Mouse (Mus musculus): ENCODE data around the gene Pomgnt1. TPM values are rescaled to one million over a fixed set of nuclear protein-coding genes. Genes with fewer than 3 reads are reported as not detected.
A peak's percentile ranks its signal among the peaks of the same experiment; 100 is the strongest.

Pomgnt1 gene
- polyA plus RNA-seq, 3 experiments from 2014 or later = 7.5 to 11.5 (median 7.7) TPM

DNA sequence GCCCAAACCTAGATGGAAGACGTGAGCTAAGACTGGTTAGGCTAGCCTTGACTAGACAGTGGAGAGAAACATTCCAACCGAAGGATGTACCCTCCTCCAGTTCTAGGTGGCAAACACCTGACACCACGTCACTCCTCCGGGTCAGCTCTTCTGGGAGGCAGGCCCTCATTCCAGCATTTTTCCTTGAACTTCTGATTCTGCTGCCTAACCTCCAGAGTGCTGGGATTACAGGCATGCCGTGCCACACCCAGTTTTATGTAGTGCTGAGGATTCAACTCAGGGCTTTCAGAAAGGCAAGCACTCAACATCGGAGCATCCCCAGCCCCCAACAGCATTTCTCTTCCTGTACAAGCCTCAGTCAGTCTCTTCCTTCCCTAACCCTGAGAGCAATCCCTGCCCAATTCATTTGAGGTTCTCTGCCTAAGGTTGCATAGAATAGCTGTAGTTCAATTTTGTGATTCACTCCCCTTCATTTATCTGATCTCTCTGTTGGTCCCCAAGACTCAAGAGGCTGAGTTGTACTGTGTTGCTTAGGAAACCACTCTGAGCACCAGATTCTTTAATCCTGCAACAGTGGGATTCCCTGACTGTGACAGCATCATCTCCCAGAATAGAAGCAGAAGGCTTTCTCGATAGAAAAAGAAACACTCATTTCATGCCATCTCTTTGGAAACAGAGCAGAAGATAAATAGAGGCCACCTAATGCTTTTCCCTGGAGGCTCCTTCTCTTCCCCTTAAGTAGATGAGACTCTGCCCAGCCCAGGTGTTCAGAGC lies 17.3 kb downstream of the Pomgnt1 start:
- no peak for ATAC-seq

DNA sequence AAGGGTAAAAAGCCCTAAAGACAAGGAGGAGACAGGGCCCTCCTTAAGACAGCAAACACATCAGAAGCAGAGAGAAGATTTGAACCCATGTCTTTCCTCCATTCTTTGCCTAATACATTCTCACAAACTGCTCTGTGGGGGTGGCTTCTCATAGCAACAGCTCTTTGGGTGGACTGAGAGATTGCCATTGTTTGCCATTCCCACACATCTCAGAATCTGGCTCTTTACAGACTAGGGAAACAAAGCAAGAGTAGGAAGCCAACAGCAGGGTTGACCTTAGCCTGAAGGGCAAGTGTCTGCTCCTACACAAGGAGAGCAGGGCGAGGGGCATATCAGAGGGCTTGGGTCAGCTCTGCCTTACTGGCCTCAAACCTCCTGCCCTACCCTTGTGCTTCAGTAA lies 18.1 kb downstream of the Pomgnt1 start:
- ATAC-seq = no peak

DNA sequence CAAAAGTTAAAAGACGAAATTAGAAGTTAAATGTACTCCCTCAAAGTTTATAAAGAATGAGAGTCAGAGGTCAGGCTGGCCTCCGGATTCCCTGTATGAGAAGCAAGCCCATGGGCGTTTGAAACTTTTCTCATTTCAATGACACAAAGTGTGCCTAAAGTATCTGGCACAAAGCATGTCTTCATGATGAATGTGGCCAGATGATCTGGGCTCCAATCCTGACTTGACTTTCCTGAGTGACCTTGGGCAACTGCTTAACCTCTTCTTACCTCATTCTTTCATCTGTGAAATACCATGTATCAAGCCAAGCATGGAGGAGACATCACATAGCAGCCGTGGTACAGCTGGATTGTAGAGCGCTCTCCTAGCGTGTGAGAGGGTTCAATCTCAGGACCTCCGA lies 18.6 kb downstream of the Pomgnt1 start:
- ATAC-seq = no peak

GRCm38 (mm10) chr4:116143317-116143811 lies 19.7 kb downstream of the Pomgnt1 start:
- peak; percentile 36 for ATAC-seq

GRCm38 (mm10) chr4:116143891-116144717 lies 20.5 kb downstream of the Pomgnt1 start:
- ATAC-seq = peak; percentile 55

GRCm38 (mm10) chr4:116149812-116150155 lies 26.1 kb downstream of the Pomgnt1 start:
- ATAC-seq = no peak

- ATAC-seq = peak; percentile 91
These were observed 26.7 kb downstream of the Pomgnt1 start for GRCm38 (mm10) chr4:116150156-116150861.

- ATAC-seq = no peak
These were observed 27.2 kb downstream of the Pomgnt1 start for GRCm38 (mm10) chr4:116150862-116151221.

- no peak for ATAC-seq
These were observed 27.6 kb downstream of the Pomgnt1 start, which contains the start of gene Lurap1 for GRCm38 (mm10) chr4:116151238-116151637. Lurap1 (minus strand) TSS chr4:116151338.

GRCm38 (mm10) chr4:116152702-116153101 lies 29.1 kb downstream of the Pomgnt1 start:
- ATAC-seq = no peak

GRCm38 (mm10) chr4:116157882-116158281 lies 34.2 kb downstream of the Pomgnt1 start:
- no peak for ATAC-seq

DNA sequence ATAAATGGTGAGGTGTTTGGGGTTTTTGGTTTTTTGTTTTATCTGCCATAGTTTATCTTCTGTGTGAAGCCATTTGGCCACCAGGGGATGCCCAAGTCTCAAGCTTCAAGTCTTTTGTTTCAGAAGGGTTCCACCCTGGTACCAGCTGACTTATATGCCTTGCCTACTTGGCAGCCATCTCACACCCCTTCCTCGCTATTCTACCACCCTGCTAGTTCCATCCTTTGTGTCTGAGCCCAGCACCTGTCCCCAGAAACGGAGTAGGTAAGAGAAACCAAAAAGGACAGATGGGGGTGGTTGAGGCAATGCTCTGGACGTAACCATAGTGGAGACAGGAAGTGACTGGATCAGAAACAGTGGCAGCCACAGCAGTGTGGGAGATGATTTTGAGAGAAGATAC lies 36.3 kb downstream of the Pomgnt1 start:
- ATAC-seq = peak; percentile 75

DNA sequence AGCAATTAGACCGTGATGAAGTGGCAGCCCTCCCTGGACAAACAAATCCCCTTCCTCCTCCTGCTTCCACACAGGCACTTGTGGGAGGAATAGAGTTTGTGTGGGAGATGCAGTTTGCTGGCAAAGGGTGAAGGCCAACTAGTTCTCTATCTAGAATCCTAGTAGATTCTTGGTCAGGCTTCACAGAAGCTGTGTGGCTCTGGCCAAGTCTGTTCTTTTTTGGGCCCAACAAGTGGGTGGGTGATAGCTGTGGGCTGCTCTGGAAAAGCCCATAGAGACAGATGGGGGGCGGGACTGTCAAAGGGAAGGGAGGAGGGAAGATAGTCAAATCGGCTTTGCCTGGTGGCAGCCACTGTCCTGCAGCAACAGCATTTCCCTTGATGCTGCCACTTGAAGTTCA lies 37.1 kb downstream of the Pomgnt1 start:
- no peak for ATAC-seq

DNA sequence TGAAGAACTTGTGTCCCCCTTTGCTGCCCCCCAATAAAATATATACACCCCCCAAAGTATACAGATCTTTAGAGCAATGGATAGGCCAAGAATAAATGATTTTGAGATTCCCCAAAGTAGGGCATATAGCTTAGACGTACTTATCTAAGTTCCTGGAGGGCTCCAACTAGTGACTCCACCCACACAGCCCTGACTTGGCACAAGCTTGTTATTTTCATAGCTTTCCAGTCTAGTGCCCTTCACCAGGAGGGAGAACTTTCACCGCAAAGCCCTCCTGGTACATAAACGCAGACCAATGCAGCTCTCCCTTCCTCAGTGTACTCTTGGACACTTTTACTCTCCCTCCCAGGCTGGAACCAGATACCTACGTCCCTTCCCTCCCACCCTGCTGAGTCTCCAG lies 38.5 kb downstream of the Pomgnt1 start:
- ATAC-seq = no peak

GRCm38 (mm10) chr4:116164759-116165554 lies 41.3 kb downstream of the Pomgnt1 start:
- no peak for ATAC-seq

DNA sequence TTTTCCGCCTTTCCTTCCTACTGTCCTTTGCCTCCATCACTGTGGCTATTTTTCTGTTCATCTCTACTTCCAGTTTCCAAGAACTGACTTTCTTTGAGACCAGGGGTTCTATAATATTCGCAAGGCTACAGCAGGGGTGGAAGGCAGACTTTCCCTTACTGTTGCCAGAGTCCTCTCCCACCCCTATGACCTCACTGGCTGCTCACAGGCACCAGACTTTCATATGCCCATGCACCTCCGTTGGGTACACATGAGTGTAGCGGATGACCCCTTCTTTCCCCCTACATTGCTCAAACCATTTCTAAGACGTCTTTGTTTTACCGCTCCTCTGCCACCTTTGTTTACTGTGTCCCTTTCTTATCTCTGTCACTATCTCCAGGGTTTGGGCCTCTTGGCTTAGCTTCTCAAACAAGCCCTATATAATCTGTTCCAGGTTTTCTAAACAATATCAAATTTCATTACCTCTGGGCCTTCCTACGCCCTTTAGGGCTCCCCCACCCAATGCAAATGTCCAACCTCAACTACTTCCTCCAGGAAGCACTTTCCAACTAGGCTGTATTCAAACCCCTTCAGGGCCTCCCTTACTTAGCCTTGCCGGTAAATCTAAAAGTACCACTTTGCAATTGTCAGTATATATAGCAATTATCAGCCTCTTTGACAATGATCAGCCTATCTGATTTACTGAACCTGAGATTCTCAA lies 42.2 kb downstream of the Pomgnt1 start:
- ATAC-seq = no peak

GRCm38 (mm10) chr4:116167404-116167803 lies 43.8 kb downstream of the Pomgnt1 start, which contains the start of gene Tspan1:
Tspan1 (minus strand) TSS chr4:116167601.
- no peak for ATAC-seq

GRCm38 (mm10) chr4:116168617-116169352 lies 45.1 kb downstream of the Pomgnt1 start:
- peak; percentile 73 for ATAC-seq

- no peak for ATAC-seq
These were observed 45.7 kb downstream of the Pomgnt1 start for GRCm38 (mm10) chr4:116169353-116169672.

DNA sequence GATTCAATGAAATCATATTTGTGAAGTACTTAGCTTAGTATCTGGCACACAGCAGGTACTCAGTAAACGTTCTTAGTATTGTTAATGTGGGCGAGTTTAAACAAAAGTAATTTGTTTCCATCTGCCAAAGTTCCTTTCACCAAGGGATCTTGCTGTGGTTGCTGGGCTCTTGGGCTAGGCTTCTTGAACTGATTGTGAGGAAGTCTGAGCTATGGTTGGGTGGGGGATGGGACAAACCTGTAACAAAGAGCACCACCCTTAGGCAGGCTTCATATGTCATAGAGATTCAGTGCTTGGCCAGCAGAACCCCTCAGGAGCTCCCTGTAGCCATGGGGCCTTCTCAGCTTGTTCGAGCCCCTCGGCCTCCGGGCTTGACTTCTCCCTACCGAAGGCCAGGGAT lies 49.4 kb downstream of the Pomgnt1 start, which contains the start of the genes 1700042G07Rik and Gm49337:
Gene 1700042G07Rik (plus strand): TSS at position 301 of the 400 bp plus-strand sequence.
Gene Gm49337 (plus strand): TSS at position 313 of the 400 bp plus-strand sequence.
- ATAC-seq = no peak

DNA sequence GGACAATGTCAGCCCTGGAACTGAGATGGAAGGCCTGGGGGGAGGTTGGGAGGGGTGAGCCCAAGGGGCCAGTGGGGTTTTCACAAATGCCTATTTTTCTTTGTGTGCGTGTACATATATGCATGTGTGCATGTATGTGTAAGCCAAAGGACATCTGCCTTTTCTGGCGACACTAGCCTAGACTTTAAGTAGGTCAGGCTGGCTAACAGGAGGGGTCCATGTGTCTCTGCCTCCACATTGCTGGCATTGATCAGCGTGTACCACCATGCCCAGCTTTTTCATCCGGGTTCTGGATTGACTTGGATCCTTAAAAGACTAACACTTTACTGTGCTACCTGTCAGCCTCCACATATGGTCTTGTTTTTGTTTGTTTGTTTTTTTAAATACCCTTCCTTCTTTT lies 50.1 kb downstream of the Pomgnt1 start:
- no peak for ATAC-seq

All from inflammation-experienced regulatory T-cells, adult 6 months (primary cell).